Mouse (Mus musculus) T-helper 2 cell (primary cell): ENCODE results near the gene Oxsr1.
"Not testable (repeated sequence)": the region's sequence is repeated elsewhere in the genome, so short reads cannot be mapped to it uniquely, and the experiment has no call there.

Source experiments
- in situ Hi-C: fragments of 300-600 bp; cut with MboI, MseI; formaldehyde crosslinking; loops from one replicate; pipeline ENCODE4 v1.15.1; 2025; ENCODE audit warnings: high pct_unique_total_duplicates

Gene Oxsr1

DNA sequence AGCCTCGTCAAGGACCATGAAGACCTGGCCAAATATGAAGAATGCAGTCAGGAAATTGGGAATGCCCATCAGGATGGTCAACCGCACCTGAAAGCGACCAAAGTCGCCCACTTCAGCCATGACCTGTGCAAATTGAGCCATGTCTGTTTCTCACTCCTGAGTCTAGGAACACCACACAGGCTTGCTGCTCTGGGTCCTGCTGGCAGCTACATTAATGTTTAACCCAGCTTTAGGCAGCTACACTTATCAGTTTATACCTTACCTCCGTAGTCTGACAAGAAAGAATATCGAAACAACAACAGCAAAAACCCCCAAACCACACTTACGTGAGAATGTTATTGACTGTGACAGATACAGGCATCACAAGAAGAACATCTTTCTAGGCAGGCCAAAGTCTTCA lies 90.7 kb downstream of the Oxsr1 start:
- in situ Hi-C loops, result no loop called here

- in situ Hi-C loops, result no loop called here
Observed at GRCm38 (mm10) chr9:119230829-119231228, 91.4 kb downstream of the Oxsr1 start.

DNA sequence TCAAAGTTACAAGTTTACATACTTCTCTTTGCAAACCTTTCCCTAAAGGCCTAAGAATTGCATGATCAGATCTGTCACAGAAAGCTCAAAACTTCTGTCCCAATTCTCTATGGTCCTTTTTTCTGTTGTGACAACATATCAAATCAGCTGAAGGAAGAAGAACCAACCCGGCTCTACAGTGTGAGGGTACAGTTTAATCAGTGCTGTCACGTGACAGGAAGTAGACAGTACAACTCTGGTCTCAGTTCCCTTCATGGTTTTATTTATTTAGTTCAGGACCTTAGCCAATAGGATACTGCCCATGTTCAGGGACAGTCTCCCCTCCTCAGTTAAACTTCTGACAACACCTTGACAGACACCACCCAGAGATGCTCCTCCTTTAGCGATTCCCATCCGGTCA lies 102.0 kb downstream of the Oxsr1 start:
- in situ Hi-C loops, result no loop called here

DNA sequence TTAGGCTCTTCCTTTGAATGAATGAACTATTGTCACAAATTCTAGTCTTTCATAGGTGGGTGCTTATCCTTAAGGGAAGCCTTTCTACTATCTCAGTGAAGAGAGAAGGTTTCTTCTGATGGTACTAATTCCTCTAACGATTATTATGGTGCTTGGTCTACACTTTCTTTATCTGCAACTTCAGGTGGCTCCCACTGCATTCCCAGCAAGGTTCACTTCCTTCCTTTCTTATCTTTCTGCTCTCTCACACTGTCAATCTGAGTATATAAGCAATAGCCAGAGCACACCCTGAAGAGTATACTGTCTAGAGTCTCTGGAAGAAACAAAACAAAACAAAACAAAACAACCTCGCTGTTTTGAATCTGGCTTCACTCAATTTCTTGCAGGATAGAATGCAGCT lies 102.6 kb downstream of the Oxsr1 start:
- in situ Hi-C loops, result no loop called here

DNA sequence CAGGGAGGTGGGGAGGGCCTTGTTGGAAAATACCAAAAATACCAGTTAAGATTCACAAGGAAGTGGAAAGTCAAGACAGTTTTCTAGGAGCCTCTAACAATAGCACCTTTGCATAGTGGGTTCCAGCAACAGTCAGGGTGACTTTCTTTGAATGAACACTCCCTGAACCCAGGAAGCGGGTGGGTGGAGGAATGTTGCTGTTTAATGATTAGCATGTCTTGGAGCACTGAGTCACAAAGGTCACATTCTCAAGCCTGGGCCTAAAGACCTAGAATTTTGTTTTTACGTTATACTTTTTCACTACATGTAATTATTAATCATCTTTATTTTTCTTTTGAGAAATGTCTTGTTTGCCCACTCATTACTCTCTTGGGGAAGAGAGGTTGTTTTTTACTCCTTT lies 106.9 kb downstream of the Oxsr1 start:
- in situ Hi-C loops, result not testable (repeated sequence)

DNA sequence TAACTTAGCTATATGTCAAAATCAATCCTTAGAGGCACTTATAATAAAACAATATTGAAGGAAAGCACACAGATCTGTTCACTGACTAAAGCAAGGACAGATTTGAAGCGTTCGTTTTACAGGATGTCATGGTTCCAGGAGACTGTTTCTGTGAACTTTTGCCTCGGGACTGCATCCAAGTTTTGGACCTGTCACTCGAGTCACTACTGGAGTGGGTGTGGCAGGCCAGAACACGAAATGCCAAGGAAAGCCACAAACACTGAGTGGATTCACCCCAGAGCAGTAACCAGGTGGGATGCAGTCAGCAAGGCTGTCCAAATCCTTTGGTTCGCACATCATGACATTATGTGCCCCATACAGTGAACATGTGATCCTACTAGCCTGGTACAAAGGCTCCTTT lies 107.6 kb downstream of the Oxsr1 start:
- in situ Hi-C loops, result no loop called here

DNA sequence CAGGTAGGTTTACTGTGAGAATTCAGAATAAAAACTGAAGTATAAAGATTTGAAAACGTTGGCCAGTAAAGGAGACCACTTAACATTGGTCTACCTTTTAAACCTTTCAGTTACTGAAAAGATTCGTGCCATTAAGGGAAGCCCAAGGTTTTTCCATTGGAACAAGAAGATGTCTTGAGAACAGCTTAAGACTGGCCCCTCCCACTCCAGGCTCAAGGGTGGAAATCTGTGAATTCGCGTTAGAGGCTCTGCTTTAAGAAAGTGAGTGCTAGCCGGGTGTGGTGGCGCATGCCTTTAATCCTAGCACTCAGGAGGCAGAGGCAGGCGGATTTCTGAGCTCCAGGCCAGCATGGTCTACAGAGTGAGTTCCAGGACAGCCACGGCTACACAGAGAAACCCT lies 109.2 kb downstream of the Oxsr1 start:
- in situ Hi-C loops, result no loop called here

DNA sequence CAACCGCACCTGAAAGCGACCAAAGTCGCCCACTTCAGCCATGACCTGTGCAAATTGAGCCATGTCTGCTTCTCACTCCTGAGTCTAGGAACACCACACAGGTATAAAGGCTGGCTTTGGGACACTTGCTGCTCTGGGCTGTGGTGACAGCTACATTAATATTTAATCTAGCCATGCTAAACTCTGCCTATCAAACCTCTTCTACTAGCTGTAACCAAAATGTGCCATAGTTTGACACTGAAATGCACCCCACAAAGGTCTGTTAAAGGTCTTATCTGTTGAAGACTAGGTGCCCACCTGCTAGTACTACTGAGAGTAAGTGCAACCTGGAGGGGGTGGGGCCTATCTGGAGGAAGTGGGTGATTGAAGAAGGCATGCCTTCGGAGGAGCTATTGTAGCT lies 113.2 kb downstream of the Oxsr1 start, which contains the start of gene Slc22a13:
Gene Slc22a13 (minus strand): TSS at position 101 of the 400 bp plus-strand sequence.
- in situ Hi-C loops, result no loop called here

DNA sequence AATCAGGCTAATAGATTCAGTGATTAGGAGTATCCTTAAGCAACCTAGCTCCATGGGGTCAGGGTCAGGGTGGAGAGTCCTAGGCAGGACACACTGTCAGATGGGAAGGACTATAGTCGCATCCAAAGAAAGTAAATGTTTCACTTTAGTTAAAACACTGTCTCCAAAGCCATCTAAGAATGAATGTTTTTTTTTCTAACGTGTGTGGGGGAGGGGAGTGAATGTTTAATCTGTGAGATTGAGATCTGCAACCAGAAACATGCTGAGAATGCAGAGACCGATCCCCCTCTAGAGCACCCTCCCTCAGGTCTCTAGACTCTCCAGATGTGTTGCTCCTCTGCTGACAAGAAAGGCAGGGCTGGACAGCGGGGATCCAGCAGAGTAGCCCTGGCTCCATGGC lies 115.1 kb downstream of the Oxsr1 start:
- in situ Hi-C loops, result no loop called here

- in situ Hi-C loops, result no loop called here
Observed at GRCm38 (mm10) chr9:119206666-119207065, 115.6 kb downstream of the Oxsr1 start.

GRCm38 (mm10) chr9:119205756-119206155 lies 116.5 kb downstream of the Oxsr1 start:
- in situ Hi-C loops, result no loop called here

GRCm38 (mm10) chr9:119203617-119204016 lies 118.6 kb downstream of the Oxsr1 start:
- in situ Hi-C loops, result no loop called here

GRCm38 (mm10) chr9:119201653-119202052 lies 120.6 kb downstream of the Oxsr1 start:
- in situ Hi-C loops, result no loop called here

- in situ Hi-C loops, result no loop called here
Observed at GRCm38 (mm10) chr9:119199151-119199861, 122.9 kb downstream of the Oxsr1 start.

DNA sequence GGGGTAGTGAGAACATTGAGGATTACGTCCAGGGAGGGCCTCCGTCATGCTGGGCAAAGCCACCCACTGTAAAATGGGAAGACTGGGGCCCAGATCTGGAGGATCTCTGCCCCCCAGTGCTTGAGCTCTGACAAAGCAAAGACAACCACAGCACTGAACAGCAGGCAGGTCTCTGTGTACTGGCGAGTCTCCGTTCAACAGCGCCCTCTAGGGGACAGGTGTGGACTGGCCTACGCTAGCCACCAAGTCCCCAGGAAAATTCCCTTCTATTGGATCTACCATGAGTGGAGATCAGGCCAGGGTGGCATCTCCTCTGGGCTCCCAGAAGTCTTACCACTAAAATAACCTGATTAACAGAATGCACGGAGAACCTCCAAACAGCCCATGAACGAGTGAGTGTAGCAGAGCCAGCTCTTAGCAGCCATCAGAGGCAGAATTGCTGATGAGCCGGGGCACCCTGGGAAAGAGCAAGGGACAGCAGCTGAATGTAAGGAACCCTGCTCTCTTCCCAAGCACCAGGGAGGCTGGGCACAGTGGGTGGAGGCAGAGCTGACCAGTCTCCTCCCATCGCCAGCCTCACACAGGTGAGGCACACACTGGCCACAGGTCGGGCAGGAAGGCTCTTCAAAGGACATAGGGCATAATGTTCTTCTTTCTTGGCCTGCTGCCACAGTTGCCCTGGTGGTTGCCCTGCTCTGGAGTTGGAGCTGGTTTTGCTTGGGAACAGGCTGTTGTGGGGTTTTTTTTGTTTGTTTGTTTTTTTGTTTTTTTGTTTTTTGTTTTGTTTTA lies 129.8 kb downstream of the Oxsr1 start:
- in situ Hi-C loops, result loop anchor here (5.0 kb wide), 1 partner anchor 50 kb away; no protein-coding TSS in a partner anchor
